Mouse (Mus musculus) heart, postnatal 0 days (tissue): ENCODE results near the gene Gm21860.
"Not testable (repeated sequence)": the region's sequence is repeated elsewhere in the genome, so short reads cannot be mapped to it uniquely, and the experiment has no call there.

Experiments used
- CTCF ChIP-seq: IDR thresholded peaks from 2 replicates; pipeline ENCODE4 v1.5.1; 2016; ENCODE audit warnings: antibody characterized with exemption, control low read depth, low read depth
- EP300 ChIP-seq: IDR thresholded peaks from 2 replicates; pipeline ENCODE4 v1.6.1; 2016; ENCODE audit warnings: antibody characterized with exemption, low read depth

DNA sequence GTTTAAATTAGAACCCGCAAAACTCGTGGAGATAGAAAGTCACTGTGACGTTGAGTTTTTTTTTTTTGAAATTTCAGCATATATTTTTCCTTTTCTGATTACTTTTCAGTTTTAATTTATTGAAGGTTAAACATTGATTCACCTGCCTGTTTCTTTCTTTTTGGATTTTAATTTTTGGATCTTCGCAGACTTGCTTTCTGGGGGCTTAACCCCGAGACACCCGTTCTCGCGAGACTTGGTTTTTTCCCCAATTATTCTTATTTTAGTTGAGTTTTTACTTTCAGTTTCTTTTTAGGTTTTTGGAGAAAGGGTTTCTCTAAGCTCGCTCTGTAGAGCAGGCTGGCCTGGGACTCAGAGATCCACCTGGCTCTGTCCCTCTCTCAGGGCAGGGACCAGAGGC is 36.6 kb downstream of the Gm21860 start:
- TF ChIP-seq CTCF, EP300: not testable (repeated sequence)
